Mouse (Mus musculus) retina, adult 2 months (tissue): ENCODE measurements around the gene C3.

Experiments
- DNase-seq: peaks from one replicate; pipeline ENCODE4 v3.0.0-alpha.2; 2012; ENCODE audit warnings: low read depth, low spot score

Gene C3

DNA sequence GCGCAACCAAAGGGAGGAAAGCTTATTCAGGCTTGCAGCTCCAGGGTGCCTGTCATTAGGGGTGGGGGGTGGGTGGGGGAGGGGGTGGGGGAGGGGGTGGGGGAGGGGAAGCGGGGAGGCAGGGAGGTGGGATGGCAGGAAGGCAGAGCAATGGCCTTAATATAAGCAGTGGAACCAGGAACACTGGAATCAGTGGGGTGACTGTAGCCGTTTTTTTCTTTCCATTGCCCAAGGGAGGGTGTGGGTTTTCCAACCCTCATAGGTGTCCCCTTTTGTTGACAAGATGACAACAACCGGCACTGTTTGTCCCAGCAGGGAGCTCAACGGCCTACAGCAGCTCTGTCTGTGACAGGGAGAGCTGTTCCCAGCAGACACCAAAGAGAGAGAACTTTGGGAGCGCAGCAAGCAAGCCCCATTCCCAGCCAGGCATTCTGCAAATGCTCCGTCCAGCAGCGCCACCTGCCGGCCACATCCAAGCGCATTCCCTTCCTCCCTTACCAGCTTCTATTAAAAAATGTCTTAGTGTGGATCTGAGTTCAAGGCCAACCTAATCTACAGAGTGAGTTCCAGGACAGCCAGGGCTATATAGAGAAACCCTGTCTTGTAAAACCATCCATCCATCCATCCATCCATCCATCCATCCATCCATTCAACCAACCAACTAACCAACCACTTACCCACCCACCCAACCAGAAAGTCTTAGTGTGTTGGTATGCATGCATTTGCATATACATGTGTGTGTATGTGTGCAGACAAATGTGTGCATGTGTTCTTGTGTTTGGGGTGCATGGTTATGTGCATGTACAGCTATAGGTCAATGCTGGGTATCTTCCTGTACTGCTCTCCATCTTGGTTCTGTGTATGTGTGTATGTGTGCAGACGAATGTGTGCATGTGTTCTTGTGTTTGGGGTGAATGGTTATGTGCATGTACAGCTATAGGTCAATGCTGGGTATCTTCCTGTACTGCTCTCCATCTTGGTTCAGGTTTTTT is 60.8 kb downstream of the C3 start:
- peak; percentile 62 for DNase-seq
